Mouse (Mus musculus): Measurements from ENCODE around the gene Zfp316.

The Zfp316 gene

GRCm38 (mm10) chr5:143279247-143279646 is 9.4 kb upstream of the Zfp316 start:
- no peak for DNase-seq (ENCODE audit: low spot score)

GRCm38 (mm10) chr5:143275761-143276160 is 5.9 kb upstream of the Zfp316 start:
- DNase-seq (ENCODE audit: low spot score): no peak

GRCm38 (mm10) chr5:143272540-143273330 is 2.9 kb upstream of the Zfp316 start:
- DNase-seq (ENCODE audit: low spot score): peak; percentile 39

GRCm38 (mm10) chr5:143272108-143272507 is 2.3 kb upstream of the Zfp316 start:
- no peak for DNase-seq (ENCODE audit: low spot score)

GRCm38 (mm10) chr5:143271642-143272041 is 1.8 kb upstream of the Zfp316 start:
- no peak for DNase-seq (ENCODE audit: low spot score)

- no peak for DNase-seq (ENCODE audit: low spot score)
These were observed 313 bp upstream of the Zfp316 start for GRCm38 (mm10) chr5:143270151-143270519.

GRCm38 (mm10) chr5:143268985-143269362 is 848 bp downstream of the Zfp316 start:
- DNase-seq (ENCODE audit: low spot score): no peak

- DNase-seq (ENCODE audit: low spot score): no peak
These were observed 3.0 kb downstream of the Zfp316 start for GRCm38 (mm10) chr5:143266794-143267193.

- no peak for DNase-seq (ENCODE audit: low spot score)
These were observed 4.4 kb downstream of the Zfp316 start for GRCm38 (mm10) chr5:143265409-143265808.

GRCm38 (mm10) chr5:143264689-143265088 is 5.1 kb downstream of the Zfp316 start:
- DNase-seq (ENCODE audit: low spot score): no peak

GRCm38 (mm10) chr5:143261636-143262035 is 8.2 kb downstream of the Zfp316 start:
- no peak for DNase-seq (ENCODE audit: low spot score)

GRCm38 (mm10) chr5:143255802-143256201 is 14.0 kb downstream of the Zfp316 start:
- DNase-seq (ENCODE audit: low spot score): no peak

- DNase-seq (ENCODE audit: low spot score): no peak
These were observed 14.7 kb downstream of the Zfp316 start for GRCm38 (mm10) chr5:143255131-143255519.

- no peak for DNase-seq (ENCODE audit: low spot score)
These were observed 15.2 kb downstream of the Zfp316 start for GRCm38 (mm10) chr5:143254487-143255130.

GRCm38 (mm10) chr5:143253881-143254486 is 15.8 kb downstream of the Zfp316 start:
- no peak for DNase-seq (ENCODE audit: low spot score)

GRCm38 (mm10) chr5:143253186-143253880 is 16.5 kb downstream of the Zfp316 start:
- DNase-seq (ENCODE audit: low spot score): no peak

GRCm38 (mm10) chr5:143252791-143253185 is 17.0 kb downstream of the Zfp316 start:
- DNase-seq (ENCODE audit: low spot score): no peak

GRCm38 (mm10) chr5:143252039-143252438 is 17.8 kb downstream of the Zfp316 start:
- no peak for DNase-seq (ENCODE audit: low spot score)

- DNase-seq (ENCODE audit: low spot score): no peak
These were observed 24.9 kb downstream of the Zfp316 start for GRCm38 (mm10) chr5:143244926-143245325.

GRCm38 (mm10) chr5:143236036-143236435 is 33.8 kb downstream of the Zfp316 start:
- DNase-seq (ENCODE audit: low spot score): no peak

- peak; percentile 70 for DNase-seq (ENCODE audit: low spot score)
These were observed 34.7 kb downstream of the Zfp316 start, which contains the start of gene Zfp12 for GRCm38 (mm10) chr5:143235028-143235693. Gene Zfp12, plus strand, starts transcription at chr5:143235163.

GRCm38 (mm10) chr5:143226790-143227189 is 43.0 kb downstream of the Zfp316 start, which contains the start of gene Spdye4a:
Gene Spdye4a, minus strand, starts transcription at chr5:143226890.
- no peak for DNase-seq (ENCODE audit: low spot score)

Data from spleen, adult 12 weeks (tissue).